In genomic region chr14:51940944-51941560, GRCm38 (mm10) we compare ENCODE assay signal across 9 mouse cellular contexts. TPM values are rescaled to one million over a fixed set of nuclear protein-coding genes. Genes with fewer than 3 reads are reported as not detected.
DNase-seq lines count a peak whose midpoint lies in the region; ATAC-seq and TF ChIP-seq lines count a peak whose summit lies in the region.
"Had no signal": no experiment of that assay in that cellular context is flagged by ENCODE, and none has a peak within 500 bp of the region (broad histone marks: within the 10 kb centered on the region; RNA-seq: fewer than 3 reads in every experiment).

No protein-coding gene starts in this region.

- peak overlapping the region; percentile 17; the same call in 1 of the 2 replicates for H3K4me2 ChIP-seq in liver, embryonic 13.5 days
- no peak overlapping the region for H3K4me2 ChIP-seq in forebrain, embryonic 12.5 days

- TF ChIP-seq POLR2A in thymus, adult 2 months (IDR thresholded peaks at IDR 0.05; ENCODE audit: control insufficient read depth, extremely low read depth, insufficient read depth, low read length, poor library complexity): no peak

- H3K4me3 ChIP-seq in brown adipose tissue, adult 24 weeks (ENCODE audit: insufficient read depth, low read depth, low read length): peak overlapping the region; percentile 31
- no peak overlapping the region for H3K4me3 ChIP-seq in liver, embryonic 13.5 days (replicated peaks)
- no peak overlapping the region for H3K4me3 ChIP-seq in forebrain, embryonic 12.5 days (replicated peaks)
- H3K4me3 ChIP-seq in thymus, adult 2 months (ENCODE audit: control insufficient read depth, insufficient read depth, low read length): no peak overlapping the region

- 0 out of 2 replicates have a peak, but pooled peaks have one; percentile 26 for ATAC-seq in liver, embryonic 13.5 days (ENCODE audit: low read depth)
- ATAC-seq in forebrain, embryonic 12.5 days (ENCODE audit: low FRiP score): no peak
- ATAC-seq in cerebellum, adult (ENCODE audit: insufficient number of reproducible peaks, low FRiP score, low TSS enrichment): no peak

- H3K27ac ChIP-seq in brown adipose tissue, adult 24 weeks (replicated peaks; ENCODE audit: low read depth, low read length): peak overlapping the region; percentile 99
- H3K27ac ChIP-seq in liver, embryonic 13.5 days: no peak overlapping the region
- no peak overlapping the region for H3K27ac ChIP-seq in forebrain, embryonic 12.5 days
- H3K27ac ChIP-seq in thymus, adult 2 months (ENCODE audit: control insufficient read depth, insufficient read depth, low read length): no peak overlapping the region

- no peaks in the 10 kb centered on the region for H3K9me3 ChIP-seq in liver, embryonic 13.5 days (replicated peaks)
- no peaks in the 10 kb centered on the region for H3K9me3 ChIP-seq in forebrain, embryonic 12.5 days

- WGBS in liver, embryonic 13.5 days (ENCODE audit: insufficient replicate concordance): 41% methylated on average over 8 of the region's 8 CpGs
- WGBS in forebrain, embryonic 12.5 days: 46% methylated on average over 8 of the region's 8 CpGs
- 58% methylated on average over 8 of the region's 8 CpGs for WGBS in thymus, adult 2 months

- no peak overlapping the region for H3K9ac ChIP-seq in liver, embryonic 13.5 days
- H3K9ac ChIP-seq in forebrain, embryonic 12.5 days: no peak overlapping the region

- no peaks in the 10 kb centered on the region for H3K27me3 ChIP-seq in liver, embryonic 13.5 days
- H3K27me3 ChIP-seq in forebrain, embryonic 12.5 days: no peaks in the 10 kb centered on the region
- H3K27me3 ChIP-seq in thymus, adult 2 months (ENCODE audit: control insufficient read depth, insufficient read depth, low read length): no peaks in the 10 kb centered on the region

- peak; percentile 56 for DNase-seq in 416B (ENCODE audit: low read depth)
- peak; percentile 8 for DNase-seq in hindlimb bud, embryonic 11.5 days (ENCODE audit: extremely low spot score, low read depth, low spot score)
- no peak for DNase-seq in liver, embryonic 13.5 days
- DNase-seq in thymus, adult 2 months: no peak
- no peak for DNase-seq in cerebellum, adult 18-20 months

- peaks cover 6% of the 10 kb centered on the region for H3K4me1 ChIP-seq in brown adipose tissue, adult 24 weeks (ENCODE audit: control insufficient read depth, insufficient read depth, insufficient read length, low read length)
- H3K4me1 ChIP-seq in liver, embryonic 13.5 days (replicated peaks): peaks cover 18% of the 10 kb centered on the region
- H3K4me1 ChIP-seq in forebrain, embryonic 12.5 days: peaks cover 6% of the 10 kb centered on the region; the same call in 1 of the 2 replicates
- H3K4me1 ChIP-seq in thymus, adult 2 months (replicated peaks; ENCODE audit: control insufficient read depth, insufficient read depth, low read length): no peaks in the 10 kb centered on the region

- H3K36me3 ChIP-seq in liver, embryonic 13.5 days: no peaks in the 10 kb centered on the region
- no peaks in the 10 kb centered on the region for H3K36me3 ChIP-seq in forebrain, embryonic 12.5 days (replicated peaks)
- no peaks in the 10 kb centered on the region for H3K36me3 ChIP-seq in thymus, adult 2 months (ENCODE audit: control insufficient read depth, insufficient read depth, low read length)

- no peak for TF ChIP-seq CTCF in thymus, adult 2 months (IDR thresholded peaks at IDR 0.05; ENCODE audit: borderline replicate concordance, control insufficient read depth, extremely low read depth, insufficient read depth, low read length, poor library complexity)

RNA-seq across cellular contexts. Expression of gene Rnase13, which starts 18.5 kb away (rescaled TPM):
- polyA plus RNA-seq in brown adipose tissue, adult 24 weeks (2012; ENCODE audit: insufficient read depth, insufficient read length, missing spikeins): not detected in 2 replicates
- polyA plus RNA-seq in liver, embryonic 13.5 days (2015; fragmentation: Nextera tagmentation; extraction: Ambion mirVana): not detected in 2 replicates
- not detected in 2 replicates for polyA plus RNA-seq in forebrain, embryonic 12.5 days (2016; fragmentation: Nextera tagmentation; extraction: Ambion mirVana)
- not detected in 2 replicates for polyA plus RNA-seq in thymus, adult 2 months (2012; rRNA removed)
- polyA plus RNA-seq: neural tube, embryonic 14.5 days had no signal

RNA-seq across cellular contexts. Expression of gene Tppp2, which starts 22.8 kb away (rescaled TPM):
- not detected in 2 replicates for polyA plus RNA-seq in brown adipose tissue, adult 24 weeks (2012; ENCODE audit: insufficient read depth, insufficient read length, missing spikeins)
- polyA plus RNA-seq in liver, embryonic 13.5 days (2015; fragmentation: Nextera tagmentation; extraction: Ambion mirVana): not detected in 2 replicates
- polyA plus RNA-seq in forebrain, embryonic 12.5 days (2016; fragmentation: Nextera tagmentation; extraction: Ambion mirVana): not detected in 2 replicates
- polyA plus RNA-seq in thymus, adult 2 months (2012; rRNA removed): not detected in 2 replicates
- polyA plus RNA-seq: neural tube, embryonic 14.5 days had no signal

RNA-seq across cellular contexts. Expression of gene Ndrg2, which starts 27.1 kb away (rescaled TPM):
- polyA plus RNA-seq in brown adipose tissue, adult 24 weeks (2012; ENCODE audit: insufficient read depth, insufficient read length, missing spikeins): 243 and 259 TPM in 2 replicates
- 16.1 and 17.1 TPM in 2 replicates for polyA plus RNA-seq in liver, embryonic 13.5 days (2015; fragmentation: Nextera tagmentation; extraction: Ambion mirVana)
- 34.2 and 41.1 TPM in 2 replicates for polyA plus RNA-seq in forebrain, embryonic 12.5 days (2016; fragmentation: Nextera tagmentation; extraction: Ambion mirVana)
- polyA plus RNA-seq in thymus, adult 2 months (2012; rRNA removed): 85.1 and 178 TPM in 2 replicates

RNA-seq across cellular contexts. Expression of gene Arhgef40, which starts 43.5 kb away (rescaled TPM):
- polyA plus RNA-seq in brown adipose tissue, adult 24 weeks (2012; ENCODE audit: insufficient read depth, insufficient read length, missing spikeins): 29.4 and 30.1 TPM in 2 replicates
- polyA plus RNA-seq in liver, embryonic 13.5 days (2015; fragmentation: Nextera tagmentation; extraction: Ambion mirVana): 16.5 and 19.7 TPM in 2 replicates
- polyA plus RNA-seq in forebrain, embryonic 12.5 days (2016; fragmentation: Nextera tagmentation; extraction: Ambion mirVana): 116 and 117 TPM in 2 replicates
- polyA plus RNA-seq in thymus, adult 2 months (2012; rRNA removed): 55.2 and 62.3 TPM in 2 replicates

RNA-seq across cellular contexts. Expression of gene Slc39a2, which starts 48.4 kb away (rescaled TPM):
- not detected in 2 replicates for polyA plus RNA-seq in brown adipose tissue, adult 24 weeks (2012; ENCODE audit: insufficient read depth, insufficient read length, missing spikeins)
- 0.05 and 0.08 TPM in 2 replicates for polyA plus RNA-seq in liver, embryonic 13.5 days (2015; fragmentation: Nextera tagmentation; extraction: Ambion mirVana)
- polyA plus RNA-seq in forebrain, embryonic 12.5 days (2016; fragmentation: Nextera tagmentation; extraction: Ambion mirVana): 1.3 and 1.7 TPM in 2 replicates
- 0.84 and 1.5 TPM in 2 replicates for polyA plus RNA-seq in thymus, adult 2 months (2012; rRNA removed)

Comparison
In these comparisons a context has a peak if more than half of its experiments do, and no peak if none do; other contexts are left out.
1. DNase-seq: peak in 416B (single experiment) and hindlimb bud, embryonic 11.5 days (single experiment); none in liver, embryonic 13.5 days (single experiment), thymus, adult 2 months (single experiment) and cerebellum, adult 18-20 months (0 of 2).